Mouse (Mus musculus) thymus, postnatal 10 days (tissue): ENCODE results near the gene Fcrl1.
A peak's percentile ranks its signal among the peaks of the same experiment; 100 is the strongest.
"Not testable (repeated sequence)": the region's sequence is repeated elsewhere in the genome, so short reads cannot be mapped to it uniquely, and the experiment has no call there.

Experiments used
- DNase-seq, 2 experiments: peaks; one replicate each; pipeline ENCODE4 v3.0.0; 2021; ENCODE audit warnings: low spot score in 2 of 2

Gene Fcrl1

GRCm38 (mm10) chr3:87376195-87377165, at the start of gene Fcrl1:
Fcrl1 (plus strand) TSS chr3:87376387.
- DNase-seq, result no peak

- no peak for DNase-seq
Measured at GRCm38 (mm10) chr3:87337899-87338298, 38.3 kb upstream of the Fcrl1 start.

- not testable (repeated sequence) for DNase-seq
Measured at GRCm38 (mm10) chr3:87350992-87351391, 25.2 kb upstream of the Fcrl1 start.

- DNase-seq, result no peak
Measured at GRCm38 (mm10) chr3:87357581-87357980, 18.6 kb upstream of the Fcrl1 start, which contains the start of gene Cd5l. Cd5l (plus strand) TSS chr3:87357881.

GRCm38 (mm10) chr3:87359215-87359614, 17.0 kb upstream of the Fcrl1 start:
- no peak for DNase-seq

GRCm38 (mm10) chr3:87360466-87360865, 15.7 kb upstream of the Fcrl1 start:
- no peak for DNase-seq

- no peak for DNase-seq
Measured at GRCm38 (mm10) chr3:87365691-87366090, 10.5 kb upstream of the Fcrl1 start.

GRCm38 (mm10) chr3:87367511-87367910, 8.7 kb upstream of the Fcrl1 start:
- DNase-seq, result no peak

- no peak for DNase-seq
Measured at GRCm38 (mm10) chr3:87369181-87369580, 7.0 kb upstream of the Fcrl1 start.

GRCm38 (mm10) chr3:87377228-87377627, 1.0 kb downstream of the Fcrl1 start:
- no peak for DNase-seq

- no peak for DNase-seq
Measured at GRCm38 (mm10) chr3:87377719-87378118, 1.5 kb downstream of the Fcrl1 start.

GRCm38 (mm10) chr3:87379641-87380315, 3.6 kb downstream of the Fcrl1 start:
- DNase-seq, result not testable (repeated sequence)

GRCm38 (mm10) chr3:87381806-87382712, 5.9 kb downstream of the Fcrl1 start:
- DNase-seq, result no peak

GRCm38 (mm10) chr3:87383308-87383707, 7.1 kb downstream of the Fcrl1 start:
- no peak for DNase-seq

GRCm38 (mm10) chr3:87385105-87385504, 8.9 kb downstream of the Fcrl1 start:
- DNase-seq, result no peak

- DNase-seq, result no peak
Measured at GRCm38 (mm10) chr3:87390935-87391334, 14.7 kb downstream of the Fcrl1 start.

GRCm38 (mm10) chr3:87398809-87399208, 22.6 kb downstream of the Fcrl1 start:
- no peak for DNase-seq

GRCm38 (mm10) chr3:87399906-87400305, 23.7 kb downstream of the Fcrl1 start:
- no peak for DNase-seq

- peak in 1 of 2 experiments; percentile 19 for DNase-seq
Measured at GRCm38 (mm10) chr3:87401321-87401720, 25.1 kb downstream of the Fcrl1 start.

GRCm38 (mm10) chr3:87408171-87408570, 32.0 kb downstream of the Fcrl1 start:
- DNase-seq, result peak; percentile 21 to 67

GRCm38 (mm10) chr3:87409196-87409935, 33.2 kb downstream of the Fcrl1 start:
- DNase-seq, result no peak
